Mouse (Mus musculus): ENCODE measurements around the gene Sdhc. TPM values are rescaled to one million over a fixed set of nuclear protein-coding genes. Genes with fewer than 3 reads are reported as not detected.

The Sdhc gene
- total and polyA plus RNA-seq, 3 experiments: 87.5 to 205 (median 153) TPM

DNA sequence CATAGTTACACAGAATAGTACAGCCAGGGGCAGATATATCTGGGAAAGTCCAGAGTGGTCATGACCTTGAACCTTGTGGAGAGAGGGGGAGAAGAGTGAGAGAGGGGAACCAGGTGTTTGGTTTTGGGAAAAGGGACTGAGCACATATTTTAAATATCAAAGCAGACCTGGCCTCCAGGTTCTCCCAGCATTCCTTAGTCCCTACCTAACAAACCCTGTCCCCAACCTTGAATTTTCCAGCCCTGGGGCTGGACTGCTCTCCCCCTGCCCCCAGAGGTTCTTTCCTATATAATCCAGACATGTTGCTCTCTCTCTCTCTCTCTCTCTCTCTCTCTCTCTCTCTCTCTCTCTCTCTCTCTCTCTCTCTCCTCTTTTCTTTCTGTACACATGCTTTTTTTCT is 53.3 kb downstream of the Sdhc start:
- H3K79me2 ChIP-seq (replicated peaks; ENCODE audit: control insufficient read depth, extremely low read depth, insufficient read depth, poor library complexity, severe bottlenecking): no peaks in the 10 kb centered on the region
- H3K36me3 ChIP-seq (replicated peaks in 1 of 2; ENCODE audit: control insufficient read depth in 1 of 2, insufficient read depth in 1 of 2, low read length in 1 of 2): no peaks in the 10 kb centered on the region
- H3K4me2 ChIP-seq (ENCODE audit: insufficient read depth, low read depth, poor library complexity, severe bottlenecking): no peak overlapping the region
- in situ Hi-C loops (cut with MboI; ENCODE audit: low pct_ligation_motif_present, low pct_unique_long_range_greater_than_20kb, low sequenced_read_pairs): no loop called here
- no peak overlapping the region for H3K9ac ChIP-seq (ENCODE audit: insufficient read depth, low read depth)
- no peak overlapping the region for H3K27ac ChIP-seq (ENCODE audit: insufficient read depth, low read depth)
- no peaks in the 10 kb centered on the region for H3K27me3 ChIP-seq (replicated peaks)
- H3K4me1 ChIP-seq (ENCODE audit: control insufficient read depth in 1 of 2, insufficient read depth in 2 of 2): peaks cover 3 to 9% of the 10 kb centered on the region in 2 experiments; a peak in 3 of 4 replicates
- DNase-seq (ENCODE audit: extremely low read depth): no peak
- no peak overlapping the region for H3K4me3 ChIP-seq (replicated peaks in 1 of 3; ENCODE audit: low read depth in 2 of 3, low read length in 2 of 3, poor library complexity in 1 of 3)
- TF ChIP-seq HCFC1 (IDR thresholded peaks at IDR 0.05; ENCODE audit: low read depth, low read length) (no peak), ZC3H11A (IDR thresholded peaks at IDR 0.05; ENCODE audit: low read depth, low read length) (no peak), MAZ (IDR thresholded peaks at IDR 0.05; ENCODE audit: low read depth, low read length) (no peak), PAX5 (IDR thresholded peaks at IDR 0.05; ENCODE audit: low read length) (no peak), KAT2A (IDR thresholded peaks at IDR 0.05; ENCODE audit: insufficient replicate concordance, low read length) (no peak), MEF2A (IDR thresholded peaks at IDR 0.05; ENCODE audit: borderline replicate concordance, low read depth, low read length) (no peak), JUND (conservative IDR thresholded peaks at IDR 0.05; ENCODE audit: low read depth, low read length) (no peak), USF2 (conservative IDR thresholded peaks at IDR 0.05; ENCODE audit: low read depth, low read length) (no peak), JUN (IDR thresholded peaks at IDR 0.05; ENCODE audit: insufficient read depth, low read depth, low read length) (no peak), USF1 (IDR thresholded peaks at IDR 0.05; ENCODE audit: low read depth, low read length) (no peak), MYC (IDR thresholded peaks at IDR 0.05; ENCODE audit: low read depth, low read length) (no peak), MAFK (IDR thresholded peaks at IDR 0.05; ENCODE audit: insufficient replicate concordance, low read length) (no peak), POLR2AphosphoS2 (IDR thresholded peaks at IDR 0.05; ENCODE audit: low read depth, low read length) (no peak), ELF1 (IDR thresholded peaks at IDR 0.05; ENCODE audit: low read depth, low read length) (no peak), BHLHE40 (IDR thresholded peaks at IDR 0.05; ENCODE audit: low read depth, low read length) (no peak)
- dilution Hi-C loops (cut with MboI; ENCODE audit: extremely low pct_ligation_motif_present, extremely low pct_unique_long_range_greater_than_20kb, low sequenced_read_pairs): no loop called here
- peaks cover 5% of the 10 kb centered on the region for H3K9me3 ChIP-seq (replicated peaks; ENCODE audit: low read length)

GRCm38 (mm10) chr1:171096110-171096964 is 54.1 kb downstream of the Sdhc start:
- no peak for DNase-seq (ENCODE audit: extremely low read depth)
- H3K79me2 ChIP-seq (replicated peaks; ENCODE audit: control insufficient read depth, extremely low read depth, insufficient read depth, poor library complexity, severe bottlenecking): no peaks in the 10 kb centered on the region
- no peaks in the 10 kb centered on the region for H3K36me3 ChIP-seq (replicated peaks in 1 of 2; ENCODE audit: control insufficient read depth in 1 of 2, insufficient read depth in 1 of 2, low read length in 1 of 2)
- no peak overlapping the region for H3K27ac ChIP-seq (ENCODE audit: insufficient read depth, low read depth)
- no peaks in the 10 kb centered on the region for H3K27me3 ChIP-seq (replicated peaks)
- dilution Hi-C loops (cut with MboI; ENCODE audit: extremely low pct_ligation_motif_present, extremely low pct_unique_long_range_greater_than_20kb, low sequenced_read_pairs): no loop called here
- peaks cover 5% of the 10 kb centered on the region for H3K9me3 ChIP-seq (replicated peaks; ENCODE audit: low read length)
- peaks cover 3 to 9% of the 10 kb centered on the region in 2 experiments; a peak in 3 of 4 replicates for H3K4me1 ChIP-seq (ENCODE audit: control insufficient read depth in 1 of 2, insufficient read depth in 2 of 2)
- H3K4me3 ChIP-seq (replicated peaks in 1 of 3; ENCODE audit: low read depth in 2 of 3, low read length in 2 of 3, poor library complexity in 1 of 3): no peak overlapping the region
- no peak for TF ChIP-seq BHLHE40 (IDR thresholded peaks at IDR 0.05; ENCODE audit: low read depth, low read length)
- TF ChIP-seq JUN (IDR thresholded peaks at IDR 0.05; ENCODE audit: insufficient read depth, low read depth, low read length): no peak
- no peak for TF ChIP-seq TBP (conservative IDR thresholded peaks at IDR 0.05; ENCODE audit: low read depth, low read length)
- TF ChIP-seq RAD21 (IDR thresholded peaks at IDR 0.05; ENCODE audit: low read depth, low read length): no peak
- TF ChIP-seq NELFE (IDR thresholded peaks at IDR 0.05; ENCODE audit: low read depth, low read length): no peak
- TF ChIP-seq KAT2A (IDR thresholded peaks at IDR 0.05; ENCODE audit: insufficient replicate concordance, low read length): no peak
- no peak for TF ChIP-seq POLR2AphosphoS2 (IDR thresholded peaks at IDR 0.05; ENCODE audit: low read depth, low read length)
- TF ChIP-seq ZNF384 (IDR thresholded peaks at IDR 0.05; ENCODE audit: low read depth, low read length): no peak
- TF ChIP-seq MAFK (IDR thresholded peaks at IDR 0.05; ENCODE audit: insufficient replicate concordance, low read length): no peak
- no peak for TF ChIP-seq HCFC1 (IDR thresholded peaks at IDR 0.05; ENCODE audit: low read depth, low read length)
- no peak for TF ChIP-seq USF1 (IDR thresholded peaks at IDR 0.05; ENCODE audit: low read depth, low read length)
- TF ChIP-seq ZKSCAN1 (IDR thresholded peaks at IDR 0.05; ENCODE audit: borderline replicate concordance, low read depth, low read length): no peak
- TF ChIP-seq SIN3A (IDR thresholded peaks at IDR 0.05; ENCODE audit: low read length): no peak
- TF ChIP-seq MYC (IDR thresholded peaks at IDR 0.05; ENCODE audit: low read depth, low read length): no peak
- no peak for TF ChIP-seq ELF1 (IDR thresholded peaks at IDR 0.05; ENCODE audit: low read depth, low read length)
- no peak for TF ChIP-seq SMC3 (IDR thresholded peaks at IDR 0.05; ENCODE audit: low read depth, low read length)
- no peak for TF ChIP-seq MEF2A (IDR thresholded peaks at IDR 0.05; ENCODE audit: borderline replicate concordance, low read depth, low read length)
- no peak for TF ChIP-seq CHD2 (IDR thresholded peaks at IDR 0.05; ENCODE audit: low read length)
- TF ChIP-seq CHD1 (IDR thresholded peaks at IDR 0.05; ENCODE audit: low read depth, low read length): no peak
- TF ChIP-seq ZC3H11A (IDR thresholded peaks at IDR 0.05; ENCODE audit: low read depth, low read length): no peak
- H3K4me2 ChIP-seq (ENCODE audit: insufficient read depth, low read depth, poor library complexity, severe bottlenecking): no peak overlapping the region
- H3K9ac ChIP-seq (ENCODE audit: insufficient read depth, low read depth): no peak overlapping the region
- in situ Hi-C loops (cut with MboI; ENCODE audit: low pct_ligation_motif_present, low pct_unique_long_range_greater_than_20kb, low sequenced_read_pairs): no loop called here

Measured in CH12.LX (cell line).